Mouse (Mus musculus) heart, embryonic 14.5 days (tissue): ENCODE measurements around the gene Rragd. TPM values are rescaled to one million over a fixed set of nuclear protein-coding genes. Genes with fewer than 3 reads are reported as not detected.

Experiments used
- ATAC-seq: fragments of 200-750 bp; cut with Nextera tagmentation; 2 replicates; pipeline ENCODE4 v1.8.0; 2017; ENCODE audit warnings: low read depth, moderate TSS enrichment; ENCODE audit not compliant: insufficient number of reproducible peaks, insufficient read depth, low FRiP score
- H3K27ac ChIP-seq, 2 experiments: fragments of 200-500 bp in 1 of 2; fragments of 300-500 bp in 1 of 2; sonication (generic) in 1 of 2; replicated peaks in 1 of 2; 2 replicates each; pipeline ENCODE4 v1.5.1; 2012 to 2014; ENCODE audit warnings: low read depth in 2 of 2, low read length in 2 of 2, control low read depth in 1 of 2, mild to moderate bottlenecking in 1 of 2, mixed read lengths in 1 of 2; ENCODE audit not compliant: control insufficient read depth in 1 of 2, insufficient read depth in 1 of 2
- H3K27me3 ChIP-seq: fragments of 300-500 bp; sonication (generic); 2 replicates; pipeline ENCODE4 v1.6.1; 2014; ENCODE audit warnings: mild to moderate bottlenecking, low read length, control low read depth; ENCODE audit not compliant: control insufficient read depth, insufficient read depth
- H3K36me3 ChIP-seq: fragments of 300-500 bp; sonication (generic); 2 replicates; pipeline ENCODE4 v1.6.1; 2014; ENCODE audit warnings: mild to moderate bottlenecking, control low read depth, low read length, mixed read lengths; ENCODE audit not compliant: control insufficient read depth, insufficient read depth
- H3K4me1 ChIP-seq, 2 experiments: fragments of 200-500 bp in 1 of 2; fragments of 300-500 bp in 1 of 2; sonication (generic) in 1 of 2; 2 replicates each; pipeline ENCODE4 v1.6.1; 2012 to 2014; ENCODE audit warnings: low read length in 2 of 2, control low read depth in 1 of 2, mixed read lengths in 1 of 2; ENCODE audit not compliant: control insufficient read depth in 2 of 2, insufficient read depth in 2 of 2
- H3K4me2 ChIP-seq: fragments of 300-500 bp; sonication (generic); 2 replicates; pipeline ENCODE4 v1.6.1; 2014; ENCODE audit warnings: mild to moderate bottlenecking, low read length
- H3K4me3 ChIP-seq, 2 experiments: fragments of 200-500 bp in 1 of 2; fragments of 300-500 bp in 1 of 2; sonication (generic) in 1 of 2; 2 replicates each; pipeline ENCODE4 v1.5.1; 2012 to 2014; ENCODE audit warnings: low read length in 2 of 2, mild to moderate bottlenecking in 2 of 2, control low read depth in 1 of 2, low read depth in 1 of 2, moderate library complexity in 1 of 2; ENCODE audit not compliant: control insufficient read depth in 1 of 2, insufficient read depth in 1 of 2
- H3K9ac ChIP-seq: fragments of 300-500 bp; sonication (generic); 2 replicates; pipeline ENCODE4 v1.6.1; 2014; ENCODE audit warnings: mild to moderate bottlenecking, low read length
- H3K9me3 ChIP-seq: fragments of 300-500 bp; sonication (generic); 2 replicates; pipeline ENCODE4 v1.6.1; 2016; ENCODE audit warnings: low read length, control low read depth; ENCODE audit not compliant: control insufficient read depth
- WGBS: fragments of 180-500 bp; shearing (Covaris S2); extraction: QIAGEN DNeasy Blood & Tissue Kit; methylation state at CpG from one replicate; pipeline ENCODE4 v1.1.7; 2014; 5-methylcytosine and 5-hydroxymethylcytosine counted together
- polyA plus RNA-seq: library from polyadenylated mRNA; unstranded; fragments of >200 nt; fragmentation: Nextera tagmentation; extraction: Ambion mirVana; gene quantifications from 2 replicates; pipeline ENCODE4 v1.2.1, GENCODE M21; 2014

Rragd gene
- polyA plus RNA-seq, 1 experiment from 2014 or later: 53.2 TPM

GRCm38 (mm10) chr4:32980061-32980460 is 2.8 kb upstream of the Rragd start:
- Histone ChIP-seq H3K4me1 (peaks cover 8 to 14% of the 10 kb centered on the region in 2 experiments), H3K4me3 (no peak overlapping the region), H3K9me3 (peaks cover under 1% of the 10 kb centered on the region; the same call in 1 of the 2 replicates), H3K9ac (no peak overlapping the region), H3K4me2 (no peak overlapping the region), H3K27me3 (no peaks in the 10 kb centered on the region), H3K27ac (no peak overlapping the region), H3K36me3 (no peaks in the 10 kb centered on the region)
- 86% methylated on average over 3 of the region's 3 CpGs for WGBS
- ATAC-seq: no peak

- Histone ChIP-seq H3K27me3 (no peaks in the 10 kb centered on the region), H3K4me2 (peak overlapping the region; percentile 90), H3K4me1 (peaks cover 11 to 25% of the 10 kb centered on the region in 2 experiments), H3K4me3 (peak overlapping the region in 1 of 2 experiments; percentile 84; a peak in 1 of 4 replicates), H3K9ac (no peak overlapping the region), H3K36me3 (no peaks in the 10 kb centered on the region), H3K27ac (no peak overlapping the region; a peak in 1 of 4 replicates), H3K9me3 (no peaks in the 10 kb centered on the region)
- 6% methylated on average over 5 of the region's 5 CpGs for WGBS
- ATAC-seq: no peak
These were observed 1.2 kb upstream of the Rragd start for GRCm38 (mm10) chr4:32981617-32982016.

- Histone ChIP-seq H3K9ac (peak overlapping the region; percentile 88), H3K4me3 (peak overlapping the region; percentile 84 to 99), H3K9me3 (no peaks in the 10 kb centered on the region), H3K4me2 (peak overlapping the region; percentile 90), H3K4me1 (peaks cover 11 to 29% of the 10 kb centered on the region in 2 experiments), H3K27me3 (no peaks in the 10 kb centered on the region), H3K27ac (peak overlapping the region; percentile 17 to 84; a peak in 2 of 4 replicates), H3K36me3 (no peaks in the 10 kb centered on the region)
- 3% methylated on average over 15 of the region's 15 CpGs for WGBS
- ATAC-seq: no peak
These were observed 659 bp upstream of the Rragd start for GRCm38 (mm10) chr4:32982041-32982715.

GRCm38 (mm10) chr4:32983176-32984155 is 629 bp downstream of the Rragd start:
- H3K4me2 ChIP-seq: peak overlapping the region; percentile 90
- peak overlapping the region; percentile 84 to 92 for H3K27ac ChIP-seq
- H3K4me1 ChIP-seq: peaks cover 11 to 31% of the 10 kb centered on the region in 2 experiments
- peak overlapping the region; percentile 84 to 99 for H3K4me3 ChIP-seq
- under 1% methylated on average over 81 of the region's 94 CpGs for WGBS
- no peaks in the 10 kb centered on the region for H3K9me3 ChIP-seq
- peak; percentile 69 for ATAC-seq
- no peaks in the 10 kb centered on the region for H3K27me3 ChIP-seq
- peak overlapping the region; percentile 88 for H3K9ac ChIP-seq
- no peaks in the 10 kb centered on the region for H3K36me3 ChIP-seq

GRCm38 (mm10) chr4:32984242-32984641 is 1.4 kb downstream of the Rragd start:
- Histone ChIP-seq H3K4me1 (peaks cover 11 to 31% of the 10 kb centered on the region in 2 experiments), H3K27ac (peak overlapping the region; percentile 56 to 84), H3K4me3 (peak overlapping the region; percentile 84 to 99), H3K9ac (peak overlapping the region; percentile 88), H3K27me3 (no peaks in the 10 kb centered on the region), H3K36me3 (no peaks in the 10 kb centered on the region), H3K4me2 (peak overlapping the region; percentile 90), H3K9me3 (no peaks in the 10 kb centered on the region)
- WGBS: 1% methylated on average over 13 of the region's 13 CpGs
- no peak for ATAC-seq

GRCm38 (mm10) chr4:32984801-32985675 is 2.2 kb downstream of the Rragd start:
- peak overlapping the region; percentile 90 for H3K4me2 ChIP-seq
- peak overlapping the region; percentile 84 to 99 for H3K4me3 ChIP-seq
- no peaks in the 10 kb centered on the region for H3K9me3 ChIP-seq
- no peaks in the 10 kb centered on the region for H3K27me3 ChIP-seq
- no peaks in the 10 kb centered on the region for H3K36me3 ChIP-seq
- H3K9ac ChIP-seq: peak overlapping the region; percentile 88
- WGBS: 17% methylated on average over 13 of the region's 13 CpGs
- peak overlapping the region; percentile 56 to 84 for H3K27ac ChIP-seq
- H3K4me1 ChIP-seq: peaks cover 11 to 31% of the 10 kb centered on the region in 2 experiments
- no peak for ATAC-seq
